Mouse (Mus musculus) adipocyte (in vitro differentiated cells): ENCODE data around the gene Pprc1.

Experiments
- DNase-seq: peaks from one replicate; pipeline ENCODE4 v3.0.0-alpha.2; 2016; ENCODE audit warnings: low spot score

Gene Pprc1

GRCm38 (mm10) chr19:46044271-46044992 is at the start of gene Pprc1:
TSS of gene Pprc1 (plus strand) at chr19:46044886.
- peak; percentile 88 for DNase-seq

DNA sequence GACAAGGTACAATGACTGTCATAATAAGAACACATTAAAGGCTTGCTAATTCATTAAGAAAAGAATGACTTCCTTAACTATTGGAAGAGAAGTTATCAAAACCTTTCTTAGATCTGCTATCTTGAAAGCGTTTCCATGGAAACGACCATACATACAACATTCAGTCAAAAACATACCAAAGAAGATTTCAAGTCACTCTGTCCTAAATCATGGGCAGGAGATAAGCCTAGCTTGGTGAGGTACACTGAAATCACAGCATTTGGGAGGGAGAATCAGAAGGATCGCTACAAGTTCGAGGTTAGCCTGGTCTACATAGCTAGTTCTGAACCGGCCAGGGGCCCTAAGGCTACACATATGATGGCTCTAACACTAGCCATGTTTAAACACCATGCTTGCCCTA is 47.3 kb upstream of the Pprc1 start:
- DNase-seq: no peak

- DNase-seq: peak; percentile 96
Measured at GRCm38 (mm10) chr19:45997785-45998693, 46.6 kb upstream of the Pprc1 start, which contains the start of gene Armh3. TSS of gene Armh3 (minus strand) at chr19:45998488.

DNA sequence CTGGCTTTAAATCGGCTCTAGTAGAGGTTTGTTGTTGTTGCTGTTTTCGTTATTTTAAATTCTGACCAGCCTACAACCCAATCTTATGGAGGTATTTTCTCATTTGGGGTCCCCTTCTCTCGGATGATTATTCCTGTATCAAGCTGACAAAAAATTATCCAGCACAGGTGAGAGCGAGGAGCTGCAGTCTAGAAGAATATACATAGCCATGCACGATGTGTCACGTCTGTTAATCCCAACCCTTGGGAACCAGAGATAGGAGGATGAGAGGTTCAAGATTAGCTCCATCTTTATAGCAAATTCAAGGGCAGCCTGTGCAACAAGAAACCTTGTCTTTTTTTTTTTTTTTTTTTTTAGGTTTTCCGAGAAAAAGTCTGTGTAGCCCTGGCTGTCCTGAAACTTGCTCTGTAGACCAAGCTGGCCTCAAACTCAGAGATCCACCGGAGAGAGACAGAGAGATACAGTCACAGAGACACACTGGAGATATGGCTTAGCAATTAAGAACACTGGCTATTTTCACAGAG is 45.9 kb upstream of the Pprc1 start:
- DNase-seq: no peak

- no peak for DNase-seq
Measured at GRCm38 (mm10) chr19:45999378-45999777, 45.3 kb upstream of the Pprc1 start.

DNA sequence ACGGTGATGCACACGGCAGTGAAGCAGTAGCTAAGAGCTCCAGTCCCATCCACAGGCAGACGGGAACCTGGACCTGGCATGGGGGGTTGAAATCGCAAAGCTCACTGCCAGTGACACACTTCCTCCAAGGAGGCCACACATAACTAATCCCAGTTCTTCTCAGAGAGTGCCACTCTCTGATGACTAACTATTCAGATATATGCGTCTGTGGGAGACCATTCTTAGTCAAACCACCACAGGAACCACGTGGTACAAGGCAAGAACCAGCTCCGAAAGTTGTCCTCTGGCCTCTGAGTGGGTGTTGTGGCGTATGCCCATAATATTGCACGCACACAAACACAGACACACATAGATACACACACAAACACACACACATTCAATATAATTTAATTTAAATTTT is 42.4 kb upstream of the Pprc1 start:
- no peak for DNase-seq

DNA sequence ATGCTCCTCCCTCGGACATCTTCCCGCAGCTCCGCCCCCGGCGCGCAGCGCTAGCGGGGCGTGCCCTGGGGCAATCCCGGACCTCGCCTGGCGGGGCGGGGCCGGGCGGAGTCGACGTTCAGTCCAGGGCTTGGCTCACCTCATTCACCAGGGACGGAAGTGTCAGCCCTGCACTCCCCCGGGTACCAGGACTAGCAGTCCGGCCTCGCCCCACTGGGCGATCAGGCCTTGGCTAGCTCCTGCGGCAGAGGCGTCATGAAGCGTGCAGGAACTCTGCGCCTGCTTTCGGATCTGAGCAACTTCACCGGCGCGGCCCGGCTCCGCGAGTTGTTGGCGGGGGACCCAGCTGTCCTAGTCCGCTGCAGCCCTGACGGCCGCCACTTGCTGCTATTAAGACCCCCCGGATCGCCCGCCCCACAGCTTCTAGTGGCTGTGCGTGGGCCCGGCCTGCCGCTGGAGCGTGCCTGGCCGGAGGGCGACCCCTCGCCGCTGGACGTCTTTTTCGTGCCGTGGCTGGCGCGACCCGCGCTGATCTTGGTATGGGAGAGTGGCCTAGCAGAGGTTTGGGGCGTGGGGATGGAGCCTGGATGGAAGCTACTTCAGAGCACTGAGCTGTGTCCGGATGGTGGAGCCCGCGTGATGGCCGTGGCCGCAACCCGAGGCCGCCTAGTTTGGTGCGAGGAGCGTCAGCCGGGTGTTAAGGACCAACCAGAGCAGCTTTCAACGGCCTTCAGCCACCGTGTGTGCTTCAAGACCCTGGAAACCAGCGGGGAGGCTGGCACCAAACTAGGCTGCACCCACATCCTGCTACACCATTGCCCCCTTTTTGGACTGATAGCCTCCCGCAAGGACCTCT is 41.1 kb upstream of the Pprc1 start, which contains the start of gene Hps6:
Hps6 (plus strand) TSS at position 138 of the 856 bp plus-strand sequence.
- DNase-seq: peak; percentile 84

- no peak for DNase-seq
Measured at GRCm38 (mm10) chr19:46004814-46005466, 39.7 kb upstream of the Pprc1 start.

GRCm38 (mm10) chr19:46005680-46006079 is 39.0 kb upstream of the Pprc1 start:
- no peak for DNase-seq

DNA sequence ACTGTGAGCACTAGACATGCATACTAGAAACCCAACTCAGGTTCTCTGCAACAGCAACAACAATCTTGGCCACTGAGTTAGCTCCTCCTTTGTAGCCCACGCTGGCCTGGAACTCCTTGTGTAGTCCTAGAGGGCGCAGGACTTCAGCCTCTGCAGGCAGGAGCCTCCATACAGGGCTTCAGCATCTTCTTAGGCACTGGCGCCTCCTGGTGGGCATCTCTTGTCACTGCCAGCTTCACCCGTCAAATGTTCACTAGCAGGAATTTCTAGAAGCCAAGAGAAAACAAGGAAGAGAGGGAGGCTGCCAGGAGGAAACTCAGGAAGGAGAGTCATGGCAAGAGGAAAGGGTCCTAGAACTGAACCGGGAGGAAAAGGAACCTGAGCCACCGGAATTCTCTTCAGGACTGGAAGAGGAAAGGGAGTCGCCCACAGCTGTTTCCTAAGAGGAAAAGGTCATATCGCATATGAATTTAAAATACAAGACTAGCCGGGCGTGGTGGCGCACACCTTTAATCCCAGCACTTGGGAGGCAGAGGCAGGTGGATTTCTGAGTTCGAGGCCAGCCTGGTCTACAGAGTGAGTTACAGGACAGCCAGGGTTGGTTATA is 30.0 kb upstream of the Pprc1 start:
- DNase-seq: peak; percentile 94

- DNase-seq: no peak
Measured at GRCm38 (mm10) chr19:46016023-46016422, 28.7 kb upstream of the Pprc1 start.

GRCm38 (mm10) chr19:46024959-46025358 is 19.7 kb upstream of the Pprc1 start:
- no peak for DNase-seq

DNA sequence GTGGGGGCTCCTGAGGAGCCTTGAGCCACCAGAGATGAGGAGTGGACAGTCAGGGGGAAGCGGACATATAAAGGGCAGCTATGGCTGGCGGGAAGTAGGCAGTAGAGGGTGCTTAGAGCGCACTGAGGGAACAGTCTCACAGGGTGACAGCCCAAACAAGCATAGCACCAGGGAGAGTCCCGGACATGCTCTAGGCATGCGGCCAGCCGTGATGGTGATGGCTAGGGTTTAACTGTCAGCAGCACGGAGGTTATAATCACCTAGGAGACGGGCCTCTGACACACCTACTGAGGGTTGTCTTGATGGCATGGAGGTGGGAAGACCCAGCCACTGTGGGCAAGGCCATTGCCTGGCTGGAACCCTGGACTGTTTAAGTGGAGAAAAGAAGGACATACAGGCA is 18.1 kb upstream of the Pprc1 start:
- no peak for DNase-seq

GRCm38 (mm10) chr19:46028747-46029320 is 15.9 kb upstream of the Pprc1 start:
- DNase-seq: peak; percentile 20

DNA sequence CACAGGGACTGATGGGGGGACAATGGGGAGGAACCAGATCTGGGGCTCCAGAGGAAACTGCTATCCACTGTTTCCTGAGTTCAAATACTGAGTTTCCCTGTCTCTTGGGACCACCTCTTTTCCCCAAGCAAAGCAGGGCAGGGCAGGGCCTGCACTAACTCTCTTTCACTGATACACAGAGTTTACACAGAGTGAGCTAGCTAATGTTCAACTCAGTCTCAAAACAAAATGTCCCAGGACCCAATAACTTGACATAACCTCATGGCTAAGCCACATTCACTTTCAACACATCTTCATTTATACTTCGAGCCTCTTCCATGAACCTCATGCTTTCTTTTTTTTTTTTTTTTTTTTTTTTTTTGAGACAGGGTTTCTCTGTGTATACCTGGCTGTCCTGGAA is 15.0 kb upstream of the Pprc1 start:
- DNase-seq: no peak

- no peak for DNase-seq
Measured at GRCm38 (mm10) chr19:46030196-46030983, 14.3 kb upstream of the Pprc1 start.

DNA sequence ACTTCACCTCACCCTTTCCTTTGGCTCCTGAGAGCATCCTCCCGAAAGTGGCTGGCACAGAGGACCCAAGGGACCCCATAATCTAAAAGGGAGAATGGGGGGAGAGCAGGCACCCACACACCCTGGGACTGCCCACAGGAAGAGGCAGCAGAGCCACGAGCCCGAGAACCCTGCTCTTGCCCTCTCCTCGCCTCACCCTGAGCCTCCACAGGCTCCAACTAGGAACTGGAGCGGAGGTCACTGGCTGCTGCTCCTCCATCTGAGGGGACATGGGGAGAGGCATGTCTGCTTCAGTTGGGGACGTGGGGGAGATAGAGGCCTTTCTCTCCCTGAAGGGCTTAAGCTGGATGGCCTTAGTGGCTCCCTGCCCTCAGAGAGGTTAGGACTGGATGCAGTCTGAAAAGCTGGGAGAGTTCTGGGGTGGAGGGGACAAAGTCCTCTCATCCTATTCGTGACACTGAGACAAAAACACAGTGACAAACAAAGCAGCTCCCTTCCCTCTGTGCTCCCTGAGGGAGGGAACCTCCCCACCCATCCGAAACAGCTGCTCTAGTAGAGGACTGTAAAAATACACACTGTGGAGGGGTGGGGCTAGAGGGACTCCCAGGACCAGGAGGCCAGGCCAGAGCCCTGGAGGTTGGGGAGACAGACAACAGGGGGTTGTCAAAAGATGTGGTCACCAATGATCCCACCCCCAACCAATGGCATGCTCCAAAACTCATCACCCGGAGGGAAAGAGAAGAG is 12.8 kb upstream of the Pprc1 start:
- DNase-seq: peak; percentile 28

GRCm38 (mm10) chr19:46032731-46033510 is 11.8 kb upstream of the Pprc1 start:
- no peak for DNase-seq
